Mouse (Mus musculus): ENCODE data around the gene Clcn2. TPM values are rescaled to one million over a fixed set of nuclear protein-coding genes. Genes with fewer than 3 reads are reported as not detected.

Clcn2 gene
- total and polyA plus RNA-seq, 3 experiments, result 5.4 to 9.4 TPM; not detected in 1

DNA sequence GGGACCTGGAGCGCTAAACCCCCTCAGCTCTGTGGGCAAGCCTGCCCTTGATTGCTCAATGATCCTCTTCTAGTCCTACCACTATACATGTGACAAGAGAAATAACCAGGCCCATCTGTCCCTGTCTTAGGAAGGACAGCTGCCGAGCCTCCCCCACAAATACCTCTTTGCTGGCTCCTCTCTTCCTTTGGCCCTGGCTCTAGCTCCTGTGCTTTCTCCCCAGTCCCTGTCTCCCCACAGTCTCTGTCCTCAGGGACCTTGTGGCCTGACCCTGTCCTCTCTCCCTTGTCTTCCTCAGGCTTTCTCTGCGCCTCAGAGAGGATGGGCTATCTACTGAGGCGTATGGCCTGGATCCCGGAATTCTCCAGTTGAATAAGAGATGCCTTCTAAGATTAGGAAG, 14.1 kb upstream of the Clcn2 start:
- no peak for DNase-seq (ENCODE audit: low read depth, low spot score)
- no peaks in the 10 kb centered on the region for H3K36me3 ChIP-seq (ENCODE audit: control insufficient read depth in 1 of 2, insufficient read depth in 2 of 2, low read length in 2 of 2)
- no peaks in the 10 kb centered on the region for H3K9me3 ChIP-seq (replicated peaks; ENCODE audit: insufficient read depth, low read length)
- H3K4me1 ChIP-seq (ENCODE audit: control insufficient read depth in 1 of 2, insufficient read depth in 2 of 2, low read length in 2 of 2), result no peaks in the 10 kb centered on the region
- TF ChIP-seq TCF12 (IDR thresholded peaks at IDR 0.05; ENCODE audit: low read depth, low read length), result no peak
- no peak for TF ChIP-seq USF1 (IDR thresholded peaks at IDR 0.05; ENCODE audit: low read depth, low read length)
- no peak for TF ChIP-seq ETS1 (IDR thresholded peaks at IDR 0.05; ENCODE audit: low read depth, low read length)
- no peak for TF ChIP-seq MAX (IDR thresholded peaks at IDR 0.05; ENCODE audit: low read length)
- no peak overlapping the region for H3K4me3 ChIP-seq (ENCODE audit: control insufficient read depth in 1 of 2, insufficient read depth in 1 of 2, low read depth in 2 of 2, low read length in 2 of 2)
- H3K79me2 ChIP-seq (ENCODE audit: control insufficient read depth, insufficient read depth, low read length, poor library complexity), result no peaks in the 10 kb centered on the region
- no peak overlapping the region for H3K27ac ChIP-seq (ENCODE audit: control insufficient read depth, low read depth, low read length)
- no peak overlapping the region for H3K9ac ChIP-seq (ENCODE audit: control insufficient read depth, low read depth, low read length, poor library complexity, severe bottlenecking)
- no peaks in the 10 kb centered on the region; a peak in 2 of 4 replicates for H3K27me3 ChIP-seq (ENCODE audit: control insufficient read depth in 1 of 2, insufficient read depth in 2 of 2, low read length in 2 of 2)

- DNase-seq (ENCODE audit: low read depth, low spot score), result no peak
- TF ChIP-seq POLR2A (IDR thresholded peaks at IDR 0.05; ENCODE audit: control insufficient read depth in 1 of 2, insufficient read depth in 1 of 2, low read depth in 1 of 2, low read length in 2 of 2, poor library complexity in 1 of 2) (no peak), POLR2AphosphoS2 (IDR thresholded peaks at IDR 0.05; ENCODE audit: low read length) (no peak), MAZ (IDR thresholded peaks at IDR 0.05; ENCODE audit: low read depth, low read length) (no peak), TCF12 (IDR thresholded peaks at IDR 0.05; ENCODE audit: low read depth, low read length) (no peak), BHLHE40 (IDR thresholded peaks at IDR 0.05; ENCODE audit: borderline replicate concordance, low read depth, low read length) (no peak), MAFK (IDR thresholded peaks at IDR 0.05; ENCODE audit: borderline replicate concordance, low read depth, low read length) (no peak), USF1 (IDR thresholded peaks at IDR 0.05; ENCODE audit: low read depth, low read length) (no peak), MAX (IDR thresholded peaks at IDR 0.05; ENCODE audit: low read length) (no peak)
- Histone ChIP-seq H3K4me3 (ENCODE audit: control insufficient read depth in 1 of 2, insufficient read depth in 1 of 2, low read depth in 2 of 2, low read length in 2 of 2) (no peak overlapping the region), H3K4me1 (ENCODE audit: control insufficient read depth in 1 of 2, insufficient read depth in 2 of 2, low read length in 2 of 2) (no peaks in the 10 kb centered on the region), H3K9ac (ENCODE audit: control insufficient read depth, low read depth, low read length, poor library complexity, severe bottlenecking) (no peak overlapping the region), H3K79me2 (ENCODE audit: control insufficient read depth, insufficient read depth, low read length, poor library complexity) (no peaks in the 10 kb centered on the region), H3K36me3 (ENCODE audit: control insufficient read depth in 1 of 2, insufficient read depth in 2 of 2, low read length in 2 of 2) (no peaks in the 10 kb centered on the region), H3K27ac (ENCODE audit: control insufficient read depth, low read depth, low read length) (no peak overlapping the region), H3K9me3 (replicated peaks; ENCODE audit: insufficient read depth, low read length) (no peaks in the 10 kb centered on the region), H3K27me3 (ENCODE audit: control insufficient read depth in 1 of 2, insufficient read depth in 2 of 2, low read length in 2 of 2) (no peaks in the 10 kb centered on the region; a peak in 2 of 4 replicates)
Measured at GRCm38 (mm10) chr16:20730293-20730711, 12.8 kb upstream of the Clcn2 start.

GRCm38 (mm10) chr16:20726384-20726783, 8.8 kb upstream of the Clcn2 start:
- no peak overlapping the region for H3K4me3 ChIP-seq (ENCODE audit: control insufficient read depth in 1 of 2, insufficient read depth in 1 of 2, low read depth in 2 of 2, low read length in 2 of 2)
- TF ChIP-seq MAZ (IDR thresholded peaks at IDR 0.05; ENCODE audit: low read depth, low read length), result no peak
- TF ChIP-seq POLR2AphosphoS2 (IDR thresholded peaks at IDR 0.05; ENCODE audit: low read length), result no peak
- TF ChIP-seq BHLHE40 (IDR thresholded peaks at IDR 0.05; ENCODE audit: borderline replicate concordance, low read depth, low read length), result no peak
- no peak for TF ChIP-seq MAFK (IDR thresholded peaks at IDR 0.05; ENCODE audit: borderline replicate concordance, low read depth, low read length)
- TF ChIP-seq SIN3A (IDR thresholded peaks at IDR 0.05; ENCODE audit: low read length), result no peak
- TF ChIP-seq NELFE (IDR thresholded peaks at IDR 0.05; ENCODE audit: low read depth, low read length), result no peak
- TF ChIP-seq MYB (IDR thresholded peaks at IDR 0.05; ENCODE audit: low read depth, low read length), result no peak
- TF ChIP-seq GATA1 (IDR thresholded peaks at IDR 0.05; ENCODE audit: low read depth, low read length), result no peak
- TF ChIP-seq SMC3 (IDR thresholded peaks at IDR 0.05; ENCODE audit: low read depth, low read length), result no peak
- TF ChIP-seq MEF2A (IDR thresholded peaks at IDR 0.05; ENCODE audit: extremely low read depth, insufficient replicate concordance, low read depth, low read length, poor library complexity, severe bottlenecking), result no peak
- no peak for TF ChIP-seq POLR2A (IDR thresholded peaks at IDR 0.05; ENCODE audit: control insufficient read depth in 1 of 2, insufficient read depth in 1 of 2, low read depth in 1 of 2, low read length in 2 of 2, poor library complexity in 1 of 2)
- no peak for TF ChIP-seq ZC3H11A (IDR thresholded peaks at IDR 0.05; ENCODE audit: low read depth, low read length)
- TF ChIP-seq USF1 (IDR thresholded peaks at IDR 0.05; ENCODE audit: low read depth, low read length), result no peak
- no peak for TF ChIP-seq POLR2AphosphoS5 (IDR thresholded peaks at IDR 0.05; ENCODE audit: borderline replicate concordance, low read depth, low read length)
- no peak for TF ChIP-seq UBTF (IDR thresholded peaks at IDR 0.05; ENCODE audit: borderline replicate concordance, insufficient read depth, low read depth, low read length)
- TF ChIP-seq USF2 (IDR thresholded peaks at IDR 0.05; ENCODE audit: borderline replicate concordance in 1 of 2, insufficient read depth in 1 of 2, low read depth in 1 of 2, low read length in 2 of 2), result no peak
- TF ChIP-seq EP300 (IDR thresholded peaks at IDR 0.05; ENCODE audit: low read depth in 1 of 2, low read length in 2 of 2), result no peak
- TF ChIP-seq ZMIZ1 (IDR thresholded peaks at IDR 0.05; ENCODE audit: low read depth, low read length), result no peak
- TF ChIP-seq CTCF (IDR thresholded peaks at IDR 0.05 in 2 of 3, conservative IDR thresholded peaks at IDR 0.05 in 1 of 3; ENCODE audit: control insufficient read depth in 1 of 3, insufficient read depth in 1 of 3, low read depth in 2 of 3, low read length in 3 of 3, poor library complexity in 1 of 3, severe bottlenecking in 1 of 3), result no peak
- TF ChIP-seq ETS1 (IDR thresholded peaks at IDR 0.05; ENCODE audit: low read depth, low read length), result no peak

More at GRCm38 (mm10) chr16:20726384-20726783, 8.8 kb upstream of the Clcn2 start:
- no peak for DNase-seq (ENCODE audit: low read depth, low spot score)
- Histone ChIP-seq H3K4me1 (ENCODE audit: control insufficient read depth in 1 of 2, insufficient read depth in 2 of 2, low read length in 2 of 2) (no peaks in the 10 kb centered on the region), H3K27ac (ENCODE audit: control insufficient read depth, low read depth, low read length) (no peak overlapping the region), H3K9ac (ENCODE audit: control insufficient read depth, low read depth, low read length, poor library complexity, severe bottlenecking) (no peak overlapping the region), H3K79me2 (ENCODE audit: control insufficient read depth, insufficient read depth, low read length, poor library complexity) (no peaks in the 10 kb centered on the region), H3K27me3 (ENCODE audit: control insufficient read depth in 1 of 2, insufficient read depth in 2 of 2, low read length in 2 of 2) (no peaks in the 10 kb centered on the region; a peak in 1 of 4 replicates), H3K36me3 (ENCODE audit: control insufficient read depth in 1 of 2, insufficient read depth in 2 of 2, low read length in 2 of 2) (no peaks in the 10 kb centered on the region), H3K9me3 (replicated peaks; ENCODE audit: insufficient read depth, low read length) (no peaks in the 10 kb centered on the region)

All from MEL (cell line).